Mouse (Mus musculus) cerebellum, postnatal 4 days (tissue): ENCODE measurements around the gene Aes.

Experiments
- DNase-seq, 2 experiments: peaks; one replicate each; pipeline ENCODE4 v3.0.0; 2022; ENCODE audit warnings: low spot score in 2 of 2, mixed read lengths in 1 of 2

The Aes gene

DNA sequence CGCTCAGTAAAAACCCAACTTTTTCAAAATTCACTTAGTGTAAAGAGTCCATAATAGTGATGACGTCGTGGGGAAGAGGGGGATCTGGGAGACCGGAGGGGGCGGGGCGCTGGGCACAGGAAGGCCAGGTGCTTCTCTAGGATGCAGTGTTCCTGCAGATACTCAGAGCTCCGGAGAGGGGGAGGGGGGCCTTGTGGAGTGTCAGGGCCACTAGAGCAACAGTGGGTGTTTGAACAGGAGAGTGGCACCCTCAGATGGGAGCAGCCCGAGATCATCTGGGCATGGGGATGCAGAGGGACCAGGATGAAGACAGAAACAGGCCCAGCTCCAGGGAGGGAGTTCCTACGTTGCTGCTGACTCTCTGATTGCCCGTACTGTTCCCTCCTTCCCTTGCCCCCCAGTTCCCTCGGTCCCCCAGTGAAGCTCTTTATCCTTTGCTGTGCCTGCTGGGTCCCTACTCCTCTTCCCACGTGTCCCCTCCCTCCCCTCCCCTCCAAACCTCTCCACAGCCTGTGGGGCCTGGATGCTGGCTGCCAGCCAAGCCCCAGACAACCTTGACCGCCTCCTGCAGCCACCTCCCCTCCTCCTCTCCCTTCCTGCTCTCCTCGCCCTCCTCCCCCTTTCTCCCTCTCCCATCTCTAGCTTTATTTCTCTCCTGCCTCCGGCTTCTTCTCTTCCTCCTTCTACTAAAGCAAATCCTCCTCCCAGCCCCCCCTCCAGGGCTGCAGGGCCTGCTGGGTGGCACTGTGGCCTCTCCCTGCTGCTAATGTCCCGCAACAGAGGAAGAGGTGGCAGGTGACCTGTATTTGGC, 9.3 kb downstream of the Aes start:
- no peak for DNase-seq

DNA sequence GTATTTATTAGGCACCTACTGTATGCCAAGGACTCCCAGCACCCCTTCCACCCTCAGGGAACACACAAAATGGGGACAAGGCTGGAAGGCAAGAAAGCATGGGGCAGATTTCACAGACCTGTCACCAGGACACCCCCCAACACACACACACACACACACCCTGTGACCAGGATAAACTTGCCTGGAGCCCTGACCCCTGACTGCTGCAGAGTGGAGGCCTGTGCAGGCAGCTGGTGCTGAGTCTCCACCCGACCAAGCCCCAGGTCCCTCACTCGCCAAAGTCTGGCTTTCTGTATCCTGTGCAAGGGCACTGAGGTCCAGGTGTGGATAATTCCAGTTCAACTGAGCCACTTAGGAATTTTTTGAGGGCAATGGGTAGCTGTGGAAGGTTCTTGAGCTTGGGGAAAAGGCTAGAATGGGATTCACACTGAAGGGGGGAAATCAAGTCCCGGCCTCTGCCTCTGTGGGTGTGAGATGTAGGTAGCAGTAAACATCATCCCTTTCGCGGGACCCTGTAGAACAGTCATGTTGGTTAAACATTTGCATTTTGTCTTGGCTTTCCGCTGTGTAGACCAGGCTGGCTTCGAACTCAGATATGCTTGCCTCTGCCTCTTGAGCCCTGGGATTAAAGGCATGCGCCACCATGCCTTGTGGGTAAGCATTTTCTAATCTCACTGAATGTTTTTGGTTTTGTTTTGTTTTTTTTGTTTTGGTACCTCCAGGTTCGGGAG, 10.4 kb downstream of the Aes start:
- DNase-seq, result no peak

DNA sequence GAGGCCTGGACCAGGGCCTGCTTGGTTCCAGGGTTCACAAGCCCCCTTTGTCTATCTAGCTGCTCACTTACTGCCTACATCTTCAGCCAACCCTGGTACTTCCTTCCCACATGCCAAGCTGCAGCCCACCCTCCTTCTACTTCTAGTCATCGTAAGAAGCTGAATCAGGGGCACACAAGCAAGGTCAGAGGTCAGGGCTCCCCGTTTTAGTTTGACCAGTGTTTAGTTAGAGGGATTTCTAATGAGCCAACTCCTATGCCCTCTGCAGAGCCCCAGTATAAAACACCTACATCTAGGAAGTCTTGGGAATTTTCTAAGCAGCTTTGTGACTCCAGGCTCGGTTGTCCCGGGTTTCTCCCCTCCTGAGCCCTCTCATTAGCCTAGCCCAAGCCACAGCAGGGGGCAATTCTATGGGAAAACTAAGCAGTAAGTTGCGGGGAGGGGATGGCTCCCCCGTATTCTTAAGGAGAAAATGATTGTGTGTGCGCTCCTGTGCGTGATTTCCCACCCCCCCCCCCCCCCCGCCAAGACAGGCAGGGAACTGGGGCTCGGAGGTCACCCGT, 11.0 kb downstream of the Aes start:
- no peak for DNase-seq

DNA sequence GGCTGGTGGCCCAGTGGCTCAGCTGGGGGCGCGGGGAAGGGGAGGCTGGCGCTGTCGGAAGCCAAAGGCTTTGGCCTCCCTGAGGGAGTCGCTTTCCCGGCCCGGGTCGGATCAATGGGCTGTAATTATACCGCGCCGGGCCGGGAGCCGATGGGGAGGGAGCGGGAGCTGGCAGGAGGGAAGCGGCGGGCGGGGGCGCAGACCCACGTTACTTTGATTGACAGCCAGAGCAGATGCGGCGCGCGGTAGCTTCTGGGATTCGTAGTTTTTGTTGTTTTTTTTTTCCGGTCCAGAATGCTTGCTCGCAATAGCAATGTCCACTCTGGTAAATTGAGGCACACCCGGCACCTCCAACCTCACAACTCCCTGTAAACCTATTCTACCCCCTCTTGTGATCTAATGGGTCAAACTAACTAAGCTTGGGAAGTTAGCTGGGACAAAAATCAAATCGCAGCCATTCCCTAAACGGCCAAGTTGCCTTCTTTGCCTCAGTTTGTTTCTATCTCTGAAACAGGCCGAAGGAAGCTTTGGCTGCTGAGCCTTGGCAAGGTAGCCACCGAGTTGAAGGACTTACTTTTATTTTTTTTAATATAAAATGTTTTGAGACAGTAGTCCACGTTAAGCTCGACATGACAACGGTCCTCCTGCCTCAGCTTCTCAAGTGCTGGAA, 11.7 kb downstream of the Aes start:
- DNase-seq, result peak; percentile 91 to 96

DNA sequence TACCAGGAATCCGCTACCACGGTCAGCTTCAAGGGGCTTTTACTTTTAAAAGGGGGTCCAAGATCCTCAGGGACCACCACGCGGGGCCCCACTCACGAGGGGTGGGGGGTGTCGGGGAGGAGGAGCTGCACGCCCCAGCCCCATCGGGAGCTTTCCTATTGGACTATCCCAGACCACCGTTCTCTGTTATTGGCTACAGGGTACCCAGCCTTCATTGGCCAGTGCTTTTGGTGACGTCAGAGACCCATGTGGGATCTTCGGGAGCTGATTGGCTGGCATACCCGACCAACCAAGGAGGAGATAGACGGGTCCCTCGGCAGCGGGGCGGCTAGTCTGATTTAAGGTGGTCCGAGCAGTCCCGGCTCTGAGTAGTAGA, 12.2 kb downstream of the Aes start:
- DNase-seq, result peak; percentile 98 to 99

DNA sequence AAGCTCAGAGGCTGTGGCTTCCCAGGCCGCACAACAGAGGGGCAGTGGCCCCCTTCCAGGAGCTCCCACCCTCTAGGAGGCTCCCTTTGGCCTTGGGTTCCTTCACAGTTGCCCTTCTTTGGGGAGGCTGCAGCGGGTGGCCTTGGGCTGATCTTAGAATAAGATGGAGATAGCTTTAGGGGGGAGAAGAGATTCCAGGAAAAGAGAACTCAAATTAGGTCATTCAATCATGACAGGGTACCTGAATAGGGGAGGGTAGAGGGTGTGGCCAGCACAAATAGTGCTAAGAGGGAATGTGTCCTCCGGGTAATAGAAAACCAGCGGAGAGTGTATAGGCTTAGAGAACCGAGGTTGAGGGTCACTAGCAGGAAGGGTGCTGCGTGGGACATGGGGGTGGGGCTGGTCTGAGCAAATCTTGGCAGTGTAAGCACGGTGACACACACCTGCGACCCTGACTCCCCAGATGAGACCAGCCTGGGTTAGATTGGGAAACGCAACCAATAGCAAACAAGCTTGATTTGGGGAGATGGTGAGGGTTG, 12.9 kb downstream of the Aes start:
- DNase-seq, result no peak

DNA sequence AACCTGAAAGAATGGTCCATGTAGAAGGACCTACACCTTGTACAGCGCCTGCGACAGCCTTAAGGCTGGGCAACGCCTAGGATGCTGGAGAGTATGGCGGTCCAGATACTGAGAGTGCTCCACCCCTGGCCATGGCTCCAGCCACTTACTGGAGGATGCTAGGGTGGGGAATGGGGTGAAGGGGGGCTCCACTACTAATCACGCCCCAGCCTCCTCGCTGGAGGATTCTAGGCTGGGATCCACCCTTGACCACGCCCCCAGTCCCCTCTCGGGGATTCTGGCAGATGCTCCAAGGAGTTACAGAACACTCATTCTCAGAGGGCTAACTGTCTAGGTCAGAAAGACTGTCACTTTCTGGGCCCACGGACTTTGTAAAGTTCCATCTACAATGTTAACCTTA, 13.7 kb downstream of the Aes start:
- no peak for DNase-seq

DNA sequence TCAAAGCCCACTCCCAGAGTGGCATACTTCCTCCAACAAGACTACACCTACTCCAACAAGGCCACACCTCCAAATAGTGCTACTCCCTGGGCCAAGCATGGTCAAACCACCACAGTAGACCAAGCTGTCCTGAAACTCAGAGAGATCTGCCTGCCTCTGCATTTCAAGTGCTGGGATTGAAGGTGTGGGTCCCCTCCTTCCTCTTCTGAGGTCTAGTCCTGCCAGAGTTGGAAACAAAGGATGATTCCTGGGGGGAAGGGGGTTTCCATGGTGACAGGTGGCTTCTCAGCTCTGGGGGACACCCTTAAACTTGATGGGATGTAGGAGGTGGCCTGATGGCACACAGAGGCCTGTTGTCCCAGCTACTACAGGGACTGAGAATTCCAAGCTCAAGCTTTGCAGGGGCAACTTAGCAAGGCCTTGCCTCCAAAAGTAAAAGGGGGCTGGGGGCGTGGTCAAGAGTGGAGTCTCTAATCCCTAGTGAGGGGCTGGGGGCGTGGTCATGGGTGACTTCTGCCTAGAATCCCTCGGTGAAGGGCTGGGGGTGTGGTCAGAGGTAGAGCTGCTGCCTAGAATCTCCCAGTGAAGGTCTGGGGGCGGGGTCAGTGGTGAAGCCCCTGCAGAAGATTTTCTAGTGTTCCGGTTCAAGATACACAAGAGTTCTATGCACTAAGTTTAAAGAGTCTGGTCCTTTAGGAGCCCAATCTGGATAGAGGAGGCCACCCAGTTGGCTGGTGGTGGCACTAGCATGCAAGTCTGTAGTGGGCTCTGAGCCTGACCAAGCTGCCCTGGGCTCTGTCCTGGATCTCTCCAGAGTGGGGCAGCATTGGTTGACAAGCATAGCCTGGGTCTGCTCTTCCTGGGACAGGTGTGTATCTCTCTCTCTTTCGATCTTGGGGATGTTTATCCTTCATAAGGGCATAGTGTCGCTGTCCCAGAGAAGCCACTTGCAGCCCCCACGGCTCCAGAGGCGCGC, 15.1 kb downstream of the Aes start, which contains the start of gene Tle2:
Gene Tle2 (plus strand): TSS at position 481 of the 976 bp plus-strand sequence.
- DNase-seq, result no peak

DNA sequence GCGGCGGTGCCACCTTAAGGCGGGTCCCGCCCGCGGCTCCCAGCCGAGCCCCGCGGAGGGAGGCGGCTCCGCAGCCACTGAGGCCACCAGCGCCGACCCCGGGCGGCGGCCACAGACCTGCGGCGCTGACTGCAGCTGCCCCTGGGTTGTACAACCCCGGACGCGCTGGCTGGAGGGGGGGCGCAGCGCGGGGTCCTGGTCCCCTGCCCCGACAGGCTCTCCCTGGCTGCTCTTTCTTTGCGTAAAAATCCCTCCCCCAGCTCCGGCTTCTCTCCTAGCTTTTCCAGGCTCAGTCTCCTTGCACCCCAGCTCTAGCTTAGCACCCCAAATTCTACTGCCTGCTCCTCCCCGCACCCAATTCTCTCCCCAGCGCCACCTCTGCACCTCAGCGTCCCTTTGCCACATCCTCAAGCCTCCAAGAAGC, 15.9 kb downstream of the Aes start:
- no peak for DNase-seq

DNA sequence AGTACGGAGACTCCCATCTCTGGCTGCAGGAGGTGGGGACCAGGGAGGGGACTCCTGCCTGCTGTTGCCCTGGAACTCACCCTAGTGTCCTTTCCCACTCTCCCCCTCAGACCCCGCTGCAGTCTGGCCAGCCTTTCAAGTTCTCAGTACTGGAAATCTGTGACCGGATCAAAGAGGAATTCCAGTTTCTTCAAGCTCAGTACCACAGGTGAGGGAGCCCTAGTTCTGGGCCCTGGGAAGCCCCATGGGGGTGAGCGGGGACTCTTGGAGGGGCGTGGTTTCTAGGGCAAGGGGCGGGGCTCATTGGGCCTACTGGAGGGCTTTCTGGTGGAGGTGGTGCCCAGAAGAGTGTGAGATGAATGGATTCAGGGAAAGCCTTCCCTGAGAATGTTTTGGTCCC, 16.4 kb downstream of the Aes start:
- no peak for DNase-seq

DNA sequence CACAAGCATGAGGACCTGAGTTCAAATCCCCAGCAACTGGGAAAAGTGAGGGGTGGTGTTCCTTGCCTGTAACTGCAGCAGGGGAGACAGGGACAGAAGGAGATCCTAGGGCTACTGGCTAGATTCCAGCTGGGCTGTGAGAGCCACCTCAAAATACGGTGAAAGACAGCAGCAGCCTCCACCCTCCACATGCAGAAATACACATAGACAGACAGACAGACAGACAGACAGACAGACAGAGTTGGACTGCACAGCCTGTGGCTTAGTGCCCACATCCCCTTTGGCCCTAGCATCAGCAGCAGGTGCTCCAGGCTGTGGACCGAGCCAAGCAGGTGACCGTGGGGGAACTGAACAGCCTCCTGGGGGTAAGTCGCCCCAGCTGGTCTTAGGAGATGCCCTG, 20.7 kb downstream of the Aes start:
- no peak for DNase-seq

DNA sequence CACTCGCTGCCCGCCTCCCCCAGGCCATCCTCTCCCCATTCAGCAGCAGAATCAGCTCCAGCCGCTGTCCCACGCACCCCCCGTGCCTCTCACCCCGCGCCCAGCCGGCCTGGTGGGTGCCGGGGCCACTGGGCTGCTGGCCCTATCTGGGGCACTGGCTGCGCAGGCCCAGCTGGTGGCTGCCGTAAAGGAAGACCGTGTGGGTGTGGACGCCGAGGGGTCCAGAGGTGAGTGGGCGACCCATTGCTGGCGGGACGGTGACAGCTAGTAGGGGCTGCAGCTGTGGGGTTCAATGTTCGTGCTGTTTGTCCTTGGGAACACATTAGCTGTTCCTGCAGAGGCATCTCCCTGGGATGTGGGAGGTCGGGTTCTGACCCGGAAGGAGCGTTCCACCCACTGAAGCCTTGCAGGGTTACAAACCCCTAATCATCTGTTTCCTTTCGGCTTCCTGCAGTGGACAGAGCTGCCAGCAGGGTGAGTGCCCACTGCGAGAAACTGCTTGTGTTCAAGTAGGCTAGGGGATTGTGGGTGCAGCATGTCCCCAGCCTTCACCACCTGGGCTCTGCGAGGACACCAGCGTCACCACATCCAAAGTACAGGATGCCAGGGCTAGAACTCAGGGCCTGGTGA, 21.3 kb downstream of the Aes start:
- no peak for DNase-seq

DNA sequence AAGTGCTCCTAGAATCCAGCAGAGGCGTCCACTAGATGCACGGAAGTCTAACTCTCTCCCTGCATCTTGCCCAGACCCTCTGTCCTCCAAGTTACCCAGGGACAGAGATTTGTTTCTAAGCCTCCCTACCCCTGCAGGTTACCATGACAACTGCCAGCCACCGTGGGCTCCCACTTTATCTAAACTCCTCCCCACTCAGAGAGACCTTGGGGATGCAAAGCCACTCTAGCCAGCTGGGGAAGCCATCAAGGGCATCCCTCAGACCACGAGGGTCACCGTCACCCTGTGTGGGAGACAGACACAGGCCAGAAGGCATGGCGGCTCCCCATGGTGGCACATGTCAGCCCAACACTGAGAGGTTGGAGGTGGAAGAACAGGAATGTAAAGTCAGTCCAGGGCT, 24.1 kb downstream of the Aes start:
- DNase-seq, result no peak

DNA sequence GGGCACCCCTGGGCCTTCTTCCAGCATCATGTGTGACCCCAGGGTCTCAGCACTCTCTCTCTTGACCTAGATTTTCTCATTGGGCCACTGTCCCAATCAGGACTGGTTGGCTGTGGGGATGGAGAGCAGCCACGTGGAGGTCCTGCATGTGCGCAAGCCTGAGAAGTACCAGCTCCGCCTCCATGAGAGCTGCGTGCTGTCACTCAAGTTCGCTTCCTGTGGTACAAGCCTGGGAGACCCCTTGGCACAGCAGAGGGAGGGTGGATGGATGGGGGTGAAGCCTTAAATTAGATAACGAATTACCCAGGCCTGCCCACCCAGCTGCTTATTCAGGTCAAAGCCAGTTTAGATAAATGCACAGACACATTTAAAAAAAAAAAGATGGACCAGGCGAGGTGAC, 29.5 kb downstream of the Aes start:
- DNase-seq, result no peak

DNA sequence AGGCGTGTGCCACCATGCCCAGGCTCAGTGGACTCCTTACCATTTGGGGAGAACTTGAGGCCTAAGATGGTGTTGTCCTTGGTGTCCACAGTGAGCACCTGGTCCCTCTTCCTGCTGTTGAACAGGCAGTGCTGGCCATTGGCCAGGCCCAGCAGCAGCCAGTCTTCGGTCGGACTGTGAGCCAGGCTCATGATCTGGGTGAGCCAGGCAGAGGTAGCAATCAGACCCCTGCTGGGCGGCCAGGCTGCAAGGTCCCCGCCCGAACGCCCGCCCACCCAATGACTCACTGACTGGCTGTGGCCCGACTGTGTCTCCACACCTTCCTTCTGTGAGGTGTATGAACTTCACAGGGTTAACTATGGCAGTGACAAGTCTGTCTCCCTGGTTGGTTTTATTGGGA, 32.6 kb downstream of the Aes start:
- DNase-seq, result no peak

DNA sequence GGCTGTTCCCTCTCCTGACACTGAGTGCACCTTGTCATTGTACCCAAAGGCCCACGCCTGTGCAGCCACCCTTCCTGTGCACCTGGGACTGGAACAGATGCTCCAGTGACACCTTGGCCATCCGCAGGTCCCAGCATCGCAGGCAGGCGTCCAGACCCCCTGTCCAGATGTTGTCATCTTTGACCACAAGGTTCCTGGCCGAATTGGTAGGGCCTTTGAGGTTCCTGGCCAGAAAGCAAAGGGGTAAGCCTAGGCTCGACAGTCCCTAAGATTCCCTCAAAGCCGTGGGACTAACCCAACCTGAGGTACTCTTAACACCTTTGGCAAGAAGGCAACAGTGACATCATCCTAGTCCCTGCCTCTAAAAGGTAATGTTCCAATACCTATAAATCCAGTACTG, 33.3 kb downstream of the Aes start:
- no peak for DNase-seq

DNA sequence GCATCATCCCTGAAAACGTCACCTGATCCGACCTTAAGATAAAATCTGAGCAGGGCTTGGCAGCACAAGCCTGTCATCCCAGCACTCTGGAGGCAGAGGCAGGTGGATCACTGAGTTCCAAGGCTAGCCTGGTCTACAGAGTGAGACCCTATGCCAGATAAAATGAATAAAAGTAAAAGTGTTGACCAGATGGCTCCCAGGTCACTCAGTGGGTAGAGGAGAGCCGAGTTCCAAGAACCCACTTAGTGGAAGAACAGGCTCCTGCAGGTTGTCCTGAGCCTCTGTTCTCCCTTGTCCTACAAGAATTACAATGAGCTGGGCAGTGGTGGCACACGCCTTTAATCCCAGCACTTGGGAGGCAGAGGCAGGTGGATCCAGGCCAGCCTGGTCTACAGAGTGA, 33.9 kb downstream of the Aes start:
- DNase-seq, result no peak

DNA sequence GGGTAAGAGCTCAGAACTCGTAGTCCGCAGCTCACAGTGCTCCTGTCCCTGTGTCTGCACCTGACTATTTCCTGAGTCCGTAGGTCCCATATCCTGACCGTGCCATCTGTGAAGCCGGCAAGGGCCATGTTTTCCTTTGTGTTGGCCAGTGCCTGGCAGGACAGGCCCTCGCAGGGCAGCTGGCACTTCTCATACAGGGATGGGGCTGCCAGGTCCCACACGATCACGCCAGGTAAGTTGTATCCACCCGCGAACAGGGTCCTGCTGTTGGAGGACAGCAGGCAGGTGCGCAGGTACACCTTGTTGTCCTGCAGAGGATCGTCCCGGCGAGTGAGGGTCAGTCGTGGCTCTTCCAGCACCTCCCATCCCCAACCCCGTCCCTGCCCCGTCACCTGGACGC, 34.6 kb downstream of the Aes start:
- no peak for DNase-seq

DNA sequence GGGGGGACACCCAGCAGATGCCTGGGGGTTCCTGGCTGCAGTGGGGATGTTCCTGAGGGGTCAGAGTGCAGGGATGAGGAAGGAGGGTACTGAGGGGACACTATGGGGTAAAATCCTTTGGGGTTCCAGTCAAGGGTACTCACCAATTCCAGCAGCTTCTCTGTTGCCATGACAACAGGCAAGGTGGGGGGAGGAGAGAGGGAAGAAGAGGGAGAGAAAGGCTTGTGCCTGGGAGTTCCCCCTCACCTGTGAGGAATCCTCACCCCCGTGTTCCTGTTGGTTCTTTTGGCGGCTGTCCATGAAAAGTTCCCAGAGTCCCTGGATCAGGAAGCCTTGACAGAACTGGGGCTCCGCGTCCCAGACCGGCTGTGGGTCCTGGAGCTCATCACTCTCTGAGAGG, 36.3 kb downstream of the Aes start:
- DNase-seq, result no peak

DNA sequence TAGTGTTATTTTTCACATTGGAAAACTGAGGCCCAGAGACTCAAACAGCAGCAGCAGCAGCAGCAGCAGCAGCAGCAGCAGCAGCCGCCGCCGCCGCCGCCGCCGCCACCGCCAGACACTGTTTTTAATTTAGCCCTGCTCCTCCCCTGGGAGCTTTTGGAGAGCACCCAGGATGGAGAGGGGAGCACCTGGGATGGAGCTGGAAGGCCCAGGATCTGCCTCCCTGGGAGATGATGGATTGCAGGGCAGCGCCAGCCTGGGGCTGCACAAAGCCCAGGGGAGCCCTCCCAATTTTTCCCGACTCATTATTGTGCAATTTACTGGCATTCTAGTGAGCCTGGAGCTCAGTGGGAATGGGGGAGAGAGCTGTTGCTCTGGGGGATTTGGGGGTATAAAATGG, 37.3 kb downstream of the Aes start:
- DNase-seq, result no peak
